Mouse (Mus musculus) adrenal gland, postnatal 10 days (tissue): ENCODE measurements around the gene Sytl3. TPM values are rescaled to one million over a fixed set of nuclear protein-coding genes. Genes with fewer than 3 reads are reported as not detected.
A peak's percentile ranks its signal among the peaks of the same experiment; 100 is the strongest.
"Not testable (repeated sequence)": the region's sequence is repeated elsewhere in the genome, so short reads cannot be mapped to it uniquely, and the experiment has no call there.

ENCODE experiments used
- DNase-seq: peaks from one replicate; pipeline ENCODE4 v3.0.0; 2021; ENCODE audit warnings: mixed read lengths
- total RNA-seq, 2 experiments: library from RNA; stranded (reverse); gene quantifications; 2 replicates each; pipeline ENCODE4 v1.2.3; 2021

Gene Sytl3
- total RNA-seq, 2 experiments from 2014 or later = 0.99 to 1.1 TPM

GRCm38 (mm10) chr17:6646841-6647240 is 12.1 kb upstream of the Sytl3 start:
- not testable (repeated sequence) for DNase-seq

GRCm38 (mm10) chr17:6647452-6647851 is 11.4 kb upstream of the Sytl3 start:
- DNase-seq = not testable (repeated sequence)

GRCm38 (mm10) chr17:6650904-6651565 is 7.9 kb upstream of the Sytl3 start:
- not testable (repeated sequence) for DNase-seq

- DNase-seq = not testable (repeated sequence)
These were observed 5.4 kb upstream of the Sytl3 start for GRCm38 (mm10) chr17:6653341-6653946.

DNA sequence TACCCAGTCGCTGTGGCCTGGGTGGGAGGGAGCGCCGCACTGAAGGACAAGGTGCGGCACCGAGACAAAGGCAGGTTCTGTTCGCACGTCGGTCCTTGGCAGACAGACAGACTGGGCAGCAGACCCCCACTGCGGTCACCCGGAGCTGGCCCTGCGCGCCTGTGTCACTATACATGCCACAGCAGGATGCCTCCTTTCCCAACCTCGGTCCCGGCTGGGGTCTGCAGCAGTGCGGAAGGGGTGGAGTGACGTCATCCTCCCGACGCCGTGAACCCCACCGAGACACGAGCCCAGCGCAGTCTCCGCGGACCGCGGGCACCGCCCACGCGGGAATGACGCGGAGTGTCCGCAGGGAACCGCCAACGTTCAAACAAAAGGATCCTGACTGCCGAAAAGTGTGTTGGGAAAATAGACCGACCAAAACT is 3.8 kb upstream of the Sytl3 start:
- DNase-seq = peak; percentile 73

GRCm38 (mm10) chr17:6655567-6656281 is 3.2 kb upstream of the Sytl3 start, which contains the start of gene Dynlt1f:
TSS of gene Dynlt1f (minus strand) at chr17:6655900.
- peak; percentile 78 for DNase-seq

DNA sequence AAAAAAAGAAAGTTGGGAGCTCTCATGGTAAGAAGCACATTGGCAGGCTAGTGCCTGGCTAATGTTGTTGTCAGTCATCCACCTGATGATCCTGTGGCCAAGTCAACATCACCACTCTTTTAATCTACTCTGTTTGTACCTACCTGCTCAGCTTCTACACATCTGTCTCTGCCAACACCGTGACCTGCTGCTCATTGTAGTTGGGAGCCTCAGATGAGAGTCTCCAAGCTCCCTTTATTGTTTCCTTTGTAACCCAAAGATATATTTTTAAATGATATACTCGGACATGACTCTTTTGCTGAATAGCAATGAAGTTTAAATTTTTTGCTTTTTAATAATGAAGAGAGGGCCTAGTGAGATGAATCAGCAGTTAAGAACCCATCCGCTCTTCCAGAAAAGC is 2.4 kb upstream of the Sytl3 start:
- DNase-seq = not testable (repeated sequence)

GRCm38 (mm10) chr17:6660589-6660988 is 1.7 kb downstream of the Sytl3 start:
- not testable (repeated sequence) for DNase-seq

DNA sequence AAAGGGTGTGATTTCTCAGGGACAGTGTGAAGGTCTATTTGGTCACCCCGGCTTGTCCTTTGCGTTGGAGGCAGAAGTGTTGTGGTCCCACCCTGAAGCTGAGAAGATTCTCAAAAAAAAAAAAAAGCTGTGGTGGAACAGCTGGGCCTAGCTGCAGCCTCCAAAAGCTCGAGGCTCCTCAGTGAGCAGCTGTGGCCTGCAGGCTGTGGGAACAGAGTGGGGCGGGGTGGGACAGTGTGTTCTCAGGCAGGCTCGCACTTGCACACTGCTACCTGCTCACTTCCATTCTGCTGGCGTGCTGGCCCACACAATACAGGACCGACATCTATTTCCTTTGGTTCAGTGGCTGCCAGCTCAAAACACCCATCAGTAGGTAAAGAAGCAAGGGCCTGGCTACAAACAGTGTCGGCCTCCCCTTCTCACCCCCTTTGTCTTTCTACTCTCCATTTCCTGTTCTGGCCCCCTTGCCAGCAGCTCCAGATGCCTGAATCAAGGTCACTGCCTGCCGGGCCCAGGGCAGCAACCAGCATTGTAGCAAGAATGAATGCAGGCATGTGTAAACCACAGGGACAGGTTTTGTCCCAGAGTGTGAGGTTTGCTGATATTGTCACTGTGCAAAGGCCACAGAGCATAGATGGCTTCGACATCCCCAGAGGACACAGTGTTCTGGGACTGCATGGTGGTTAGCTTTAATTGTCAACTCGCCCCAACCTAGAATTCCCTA is 2.4 kb downstream of the Sytl3 start:
- peak; percentile 29 for DNase-seq

- not testable (repeated sequence) for DNase-seq
These were observed 3.9 kb downstream of the Sytl3 start for GRCm38 (mm10) chr17:6662840-6663239.

- DNase-seq = not testable (repeated sequence)
These were observed 6.5 kb downstream of the Sytl3 start for GRCm38 (mm10) chr17:6665389-6665788.

DNA sequence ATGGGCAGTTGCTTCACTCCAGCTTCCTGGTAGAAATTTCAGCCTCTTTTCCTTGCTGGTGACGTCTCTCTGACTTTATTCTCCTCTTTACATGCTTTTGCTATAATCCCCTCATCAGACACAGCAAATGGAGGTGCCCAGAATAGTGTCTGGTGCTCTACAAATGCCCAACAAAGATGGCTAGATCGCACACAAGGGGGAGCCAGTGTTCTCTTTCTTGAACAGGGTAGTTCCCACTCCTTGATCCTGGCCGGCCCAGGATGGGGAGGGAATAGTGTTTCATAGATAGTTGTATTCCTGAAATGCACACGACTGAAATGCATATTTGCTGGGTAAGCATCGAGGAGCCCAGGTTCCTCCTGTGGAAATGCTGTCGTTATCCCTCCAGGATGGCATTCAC is 9.6 kb downstream of the Sytl3 start:
- not testable (repeated sequence) for DNase-seq

GRCm38 (mm10) chr17:6674297-6674696 is 15.4 kb downstream of the Sytl3 start:
- not testable (repeated sequence) for DNase-seq

- peak; percentile 43 for DNase-seq
These were observed 19.2 kb downstream of the Sytl3 start for GRCm38 (mm10) chr17:6678063-6678462.

GRCm38 (mm10) chr17:6681721-6682120 is 22.8 kb downstream of the Sytl3 start:
- not testable (repeated sequence) for DNase-seq

DNA sequence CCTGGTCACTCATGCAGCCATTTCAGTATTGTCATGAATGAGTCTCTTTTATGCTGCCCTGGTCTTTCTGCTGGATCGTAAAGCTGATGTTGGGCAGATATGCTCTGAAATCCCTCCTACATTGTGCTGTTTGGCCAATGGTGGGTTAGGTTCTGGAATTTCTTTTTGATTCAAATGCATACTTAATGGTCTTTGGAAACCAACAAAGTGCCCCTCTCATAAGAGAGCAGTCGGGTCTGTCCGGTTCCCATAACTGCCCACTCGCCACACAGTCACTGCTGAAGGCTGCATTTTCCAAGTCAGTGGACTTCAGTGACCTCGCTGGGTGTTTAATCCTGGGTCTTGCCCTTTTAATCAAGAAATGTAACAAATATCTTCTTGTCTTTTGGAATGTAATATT is 24.8 kb downstream of the Sytl3 start:
- DNase-seq = not testable (repeated sequence)

GRCm38 (mm10) chr17:6684464-6685287 is 25.8 kb downstream of the Sytl3 start:
- DNase-seq = not testable (repeated sequence)

- peak; percentile 10 for DNase-seq
These were observed 26.5 kb downstream of the Sytl3 start for GRCm38 (mm10) chr17:6685288-6685818.

- not testable (repeated sequence) for DNase-seq
These were observed 27.5 kb downstream of the Sytl3 start for GRCm38 (mm10) chr17:6686299-6686971.

- DNase-seq = not testable (repeated sequence)
These were observed 30.5 kb downstream of the Sytl3 start for GRCm38 (mm10) chr17:6689344-6689743.
